Mouse (Mus musculus) intestine, embryonic 14.5 days (tissue): ENCODE results near the gene Mlycd. TPM values are rescaled to one million over a fixed set of nuclear protein-coding genes. Genes with fewer than 3 reads are reported as not detected.
A peak's percentile ranks its signal among the peaks of the same experiment; 100 is the strongest.

Source experiments
- ATAC-seq: fragments of 200-750 bp; cut with Nextera tagmentation; replicated peaks from 2 replicates; pipeline ENCODE4 v1.8.0; 2017; ENCODE audit warnings: low read depth, moderate number of reproducible peaks, moderate TSS enrichment, moderate library complexity; ENCODE audit not compliant: low FRiP score, low TSS enrichment
- DNase-seq: peaks from one replicate; pipeline ENCODE4 v3.0.0-alpha.2; 2018; ENCODE audit warnings: low spot score
- H3K27ac ChIP-seq: fragments of 300-500 bp; sonication (generic); 2 replicates; pipeline ENCODE4 v1.5.1; 2014; ENCODE audit warnings: low read depth, mild to moderate bottlenecking, control low read depth
- H3K27me3 ChIP-seq: fragments of 300-500 bp; sonication (generic); replicated peaks from 2 replicates; pipeline ENCODE4 v1.6.1; 2014; ENCODE audit warnings: low read length, control low read depth; ENCODE audit not compliant: control insufficient read depth, insufficient read depth
- H3K36me3 ChIP-seq: fragments of 300-500 bp; sonication (generic); 2 replicates; pipeline ENCODE4 v1.6.1; 2014; ENCODE audit warnings: low read length, control low read depth; ENCODE audit not compliant: control insufficient read depth, insufficient read depth
- H3K4me1 ChIP-seq: fragments of 300-500 bp; sonication (generic); replicated peaks from 2 replicates; pipeline ENCODE4 v1.6.1; 2014; ENCODE audit warnings: low read length, control low read depth, mixed read lengths; ENCODE audit not compliant: control insufficient read depth, insufficient read depth
- H3K4me2 ChIP-seq: fragments of 300-500 bp; sonication (generic); 2 replicates; pipeline ENCODE4 v1.6.1; 2014; ENCODE audit warnings: low read length
- H3K4me3 ChIP-seq: fragments of 300-500 bp; sonication (generic); 2 replicates; pipeline ENCODE4 v1.5.1; 2014; ENCODE audit warnings: low read depth, low read length, control low read depth, mixed read lengths
- H3K9ac ChIP-seq: fragments of 300-500 bp; sonication (generic); 2 replicates; pipeline ENCODE4 v1.6.1; 2014; ENCODE audit warnings: mild to moderate bottlenecking, low read length
- H3K9me3 ChIP-seq: fragments of 300-500 bp; sonication (generic); 2 replicates; pipeline ENCODE4 v1.6.1; 2016; ENCODE audit warnings: low read length, control low read depth; ENCODE audit not compliant: control insufficient read depth
- WGBS: fragments of 180-500 bp; shearing (Covaris S2); extraction: QIAGEN DNeasy Blood & Tissue Kit; methylation state at CpG from one replicate; pipeline ENCODE4 v1.1.7; 2014; 5-methylcytosine and 5-hydroxymethylcytosine counted together
- polyA plus RNA-seq: library from polyadenylated mRNA; unstranded; fragments of >200 nt; fragmentation: Nextera tagmentation; extraction: Ambion mirVana; gene quantifications from 2 replicates; pipeline ENCODE4 v1.2.1, GENCODE M21; 2014

Mlycd gene
- polyA plus RNA-seq, 1 experiment from 2014 or later, result 17.9 TPM

DNA sequence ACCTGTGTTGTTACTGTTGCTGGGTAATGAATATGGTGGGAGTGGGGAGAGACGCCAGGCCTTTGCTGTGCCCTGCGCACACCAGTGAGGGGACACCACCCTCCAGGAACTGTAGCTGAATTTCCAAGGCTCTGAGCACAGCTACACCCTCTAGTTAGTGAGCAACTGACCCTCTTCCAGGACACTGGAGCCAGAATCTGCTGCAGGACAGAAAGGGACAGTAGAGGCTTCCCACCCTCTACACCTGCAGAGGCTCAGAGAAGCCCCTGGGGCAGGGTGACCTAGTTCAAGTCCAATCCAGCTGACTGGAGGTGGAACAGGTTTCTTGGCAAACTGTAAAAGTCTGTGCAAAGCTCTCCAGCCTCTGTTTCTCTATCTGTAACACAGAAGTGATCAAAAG is 44.7 kb downstream of the Mlycd start:
- ATAC-seq, result no peak
- H3K9ac ChIP-seq, result no peak overlapping the region
- H3K27ac ChIP-seq, result no peak overlapping the region
- DNase-seq, result no peak
- H3K27me3 ChIP-seq, result no peaks in the 10 kb centered on the region
- WGBS, result 90% methylated on average over 2 of the region's 2 CpGs
- no peaks in the 10 kb centered on the region for H3K36me3 ChIP-seq
- peaks cover 20% of the 10 kb centered on the region for H3K4me1 ChIP-seq
- no peak overlapping the region for H3K4me3 ChIP-seq
- H3K4me2 ChIP-seq, result no peak overlapping the region
- H3K9me3 ChIP-seq, result no peaks in the 10 kb centered on the region

DNA sequence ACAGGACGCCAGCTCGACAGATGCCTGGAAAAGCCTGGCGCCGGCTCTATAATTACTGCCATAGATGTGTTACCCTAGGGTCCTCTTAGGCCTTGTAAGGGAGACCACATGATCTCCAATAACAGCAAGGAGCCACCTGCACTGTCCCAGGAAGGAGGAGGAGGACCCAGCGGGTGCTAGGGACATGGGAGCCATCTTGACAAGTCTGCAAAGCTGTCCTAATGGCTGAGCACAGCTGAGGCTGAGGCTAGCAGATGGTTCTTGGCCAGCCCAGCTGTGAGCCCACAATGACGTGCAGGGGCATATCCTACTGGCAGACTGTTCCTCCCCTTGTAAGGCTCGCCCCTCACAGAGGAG is 45.2 kb downstream of the Mlycd start:
- 71% methylated on average over 7 of the region's 7 CpGs for WGBS
- Histone ChIP-seq H3K36me3 (no peaks in the 10 kb centered on the region), H3K9ac (no peak overlapping the region), H3K4me3 (no peak overlapping the region), H3K4me1 (peaks cover 18% of the 10 kb centered on the region), H3K27me3 (no peaks in the 10 kb centered on the region), H3K4me2 (no peak overlapping the region), H3K27ac (peak overlapping the region; percentile 16; the same call in 1 of the 2 replicates), H3K9me3 (no peaks in the 10 kb centered on the region)
- DNase-seq (no peak), ATAC-seq (no peak)

- 20% methylated on average over 16 of the region's 16 CpGs for WGBS
- H3K4me3 ChIP-seq, result no peak overlapping the region
- no peaks in the 10 kb centered on the region for H3K9me3 ChIP-seq
- ATAC-seq (peak; percentile 61), DNase-seq (peak; percentile 90)
- H3K36me3 ChIP-seq, result no peaks in the 10 kb centered on the region
- 0 out of 2 replicates have a peak, but pooled peaks cover under 1% of the 10 kb centered on the region for H3K27me3 ChIP-seq
- no peak overlapping the region for H3K9ac ChIP-seq
- H3K4me1 ChIP-seq, result peaks cover 18% of the 10 kb centered on the region
- H3K4me2 ChIP-seq, result peak overlapping the region; percentile 28; the same call in 1 of the 2 replicates
- peak overlapping the region; percentile 16; the same call in 1 of the 2 replicates for H3K27ac ChIP-seq
Measured at GRCm38 (mm10) chr8:119440250-119440951, 45.7 kb downstream of the Mlycd start.

DNA sequence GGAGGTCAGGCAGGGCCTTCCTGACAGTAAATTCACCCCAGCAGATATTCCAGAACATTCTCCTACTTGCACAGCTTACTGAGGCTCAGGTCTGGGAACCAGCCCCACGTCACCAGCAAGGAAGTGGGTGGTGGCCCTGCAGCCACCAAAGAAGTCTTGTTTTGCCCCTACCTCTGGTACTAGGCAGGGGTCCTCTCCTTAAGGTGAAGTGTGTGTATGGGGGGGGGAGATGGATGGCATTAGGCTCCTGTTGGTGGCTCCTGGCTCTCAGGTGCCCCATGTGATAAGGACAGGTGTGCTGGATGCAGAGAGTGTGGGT is 46.2 kb downstream of the Mlycd start:
- Histone ChIP-seq H3K9me3 (no peaks in the 10 kb centered on the region), H3K27me3 (0 out of 2 replicates have a peak, but pooled peaks cover 2% of the 10 kb centered on the region), H3K36me3 (no peaks in the 10 kb centered on the region), H3K4me3 (no peak overlapping the region), H3K9ac (no peak overlapping the region), H3K4me2 (peak overlapping the region; percentile 28; the same call in 1 of the 2 replicates), H3K4me1 (peaks cover 20% of the 10 kb centered on the region), H3K27ac (no peak overlapping the region)
- ATAC-seq, result peak; percentile 53
- 32% methylated on average over 1 of the region's 1 CpGs for WGBS
- DNase-seq, result no peak

DNA sequence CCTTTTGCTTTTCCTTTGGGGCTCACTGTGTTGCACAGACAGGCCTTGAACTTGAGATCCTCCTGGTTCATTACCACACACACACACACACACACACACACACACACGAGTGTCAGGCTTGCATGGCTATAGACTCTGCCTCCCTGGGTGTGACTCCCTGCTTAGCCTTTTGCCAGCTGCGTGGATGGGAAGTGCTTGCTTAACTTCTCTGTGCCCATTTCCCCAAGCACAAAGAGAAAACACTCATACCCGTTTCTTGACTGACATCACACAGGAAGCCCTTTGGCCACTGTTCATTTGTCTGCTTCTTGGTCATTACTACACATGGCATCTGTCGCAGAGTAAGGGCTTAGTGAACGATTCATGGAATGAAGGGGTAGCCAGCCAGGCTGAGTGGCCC is 47.3 kb downstream of the Mlycd start:
- no peak overlapping the region for H3K4me2 ChIP-seq
- no peaks in the 10 kb centered on the region for H3K36me3 ChIP-seq
- 0 out of 2 replicates have a peak, but pooled peaks cover 2% of the 10 kb centered on the region for H3K27me3 ChIP-seq
- H3K4me3 ChIP-seq, result no peak overlapping the region
- WGBS, result 70% methylated on average over 5 of the region's 5 CpGs
- DNase-seq (no peak), ATAC-seq (no peak)
- H3K9me3 ChIP-seq, result no peaks in the 10 kb centered on the region
- peaks cover 17% of the 10 kb centered on the region for H3K4me1 ChIP-seq
- no peak overlapping the region for H3K9ac ChIP-seq
- no peak overlapping the region for H3K27ac ChIP-seq

DNA sequence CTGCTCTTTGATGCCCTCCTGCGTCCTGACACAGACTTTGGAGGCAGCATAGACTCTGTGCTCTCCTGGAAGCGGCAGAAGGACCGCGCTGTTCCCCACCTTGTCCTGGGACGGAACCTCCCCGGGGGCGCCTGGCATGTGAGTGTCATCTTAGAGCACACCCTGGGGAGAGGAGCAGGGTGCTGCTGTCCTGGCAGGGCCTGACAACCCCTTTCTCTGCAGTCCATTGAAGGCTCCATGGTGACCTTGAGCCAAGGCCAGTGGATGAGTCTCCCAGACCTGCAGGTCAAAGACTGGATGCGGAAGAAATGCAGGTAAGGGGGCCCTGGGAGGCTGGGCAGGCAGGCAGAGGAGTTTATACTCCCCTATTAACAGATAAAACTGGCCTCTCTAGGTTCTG is 48.3 kb downstream of the Mlycd start:
- WGBS, result 90% methylated on average over 8 of the region's 8 CpGs
- no peak overlapping the region for H3K4me2 ChIP-seq
- H3K36me3 ChIP-seq, result no peaks in the 10 kb centered on the region
- H3K27me3 ChIP-seq, result peaks cover 11% of the 10 kb centered on the region
- H3K4me3 ChIP-seq, result no peak overlapping the region
- no peak for ATAC-seq
- H3K9me3 ChIP-seq, result no peaks in the 10 kb centered on the region
- no peak for DNase-seq
- peaks cover 17% of the 10 kb centered on the region for H3K4me1 ChIP-seq
- H3K9ac ChIP-seq, result no peak overlapping the region
- no peak overlapping the region for H3K27ac ChIP-seq

GRCm38 (mm10) chr8:119446211-119446989 is 51.7 kb downstream of the Mlycd start, which contains the start of gene Necab2:
Necab2 (plus strand) TSS chr8:119446719.
- H3K36me3 ChIP-seq, result no peaks in the 10 kb centered on the region
- DNase-seq (peak; percentile 98), ATAC-seq (peak; percentile 61)
- H3K4me3 ChIP-seq, result peak within 1 kb of the TSS; percentile 61
- peak within 1 kb of the TSS; percentile 61 for H3K9ac ChIP-seq
- H3K9me3 ChIP-seq, result no peaks in the 10 kb centered on the region
- peak within 1 kb of the TSS; percentile 89 for H3K4me2 ChIP-seq
- 3% methylated on average over 27 of the region's 52 CpGs for WGBS
- no peak within 1 kb of the TSS for H3K27ac ChIP-seq
- H3K27me3 ChIP-seq, result peaks cover 21% of the 10 kb centered on the region
- 0 out of 2 replicates have a peak, but pooled peaks cover 6% of the 10 kb centered on the region for H3K4me1 ChIP-seq

- H3K27me3 ChIP-seq, result peaks cover 21% of the 10 kb centered on the region
- no peaks in the 10 kb centered on the region for H3K9me3 ChIP-seq
- 0 out of 2 replicates have a peak, but pooled peaks cover 6% of the 10 kb centered on the region for H3K4me1 ChIP-seq
- peak; percentile 66 for ATAC-seq
- no peaks in the 10 kb centered on the region for H3K36me3 ChIP-seq
- H3K27ac ChIP-seq, result no peak overlapping the region
- peak; percentile 67 for DNase-seq
- H3K4me2 ChIP-seq, result peak overlapping the region; percentile 89
- WGBS, result 1% methylated on average over 58 of the region's 80 CpGs
- H3K9ac ChIP-seq, result peak overlapping the region; percentile 61
- H3K4me3 ChIP-seq, result peak overlapping the region; percentile 61
Measured at GRCm38 (mm10) chr8:119446990-119447780, 52.5 kb downstream of the Mlycd start.
